Mouse (Mus musculus) inflammation-experienced regulatory T-cells, adult 6 months (primary cell): ENCODE measurements at regions not wholly inside any gene's neighbourhood (a gene's known extent, or its start where the extent isn't known, plus 50 kb on each side); places are given as distances from the start of the nearest gene placed in this dataset.

Experiments
- ATAC-seq: one replicate; pipeline ENCODE4 v1.8.0; 2017

DNA sequence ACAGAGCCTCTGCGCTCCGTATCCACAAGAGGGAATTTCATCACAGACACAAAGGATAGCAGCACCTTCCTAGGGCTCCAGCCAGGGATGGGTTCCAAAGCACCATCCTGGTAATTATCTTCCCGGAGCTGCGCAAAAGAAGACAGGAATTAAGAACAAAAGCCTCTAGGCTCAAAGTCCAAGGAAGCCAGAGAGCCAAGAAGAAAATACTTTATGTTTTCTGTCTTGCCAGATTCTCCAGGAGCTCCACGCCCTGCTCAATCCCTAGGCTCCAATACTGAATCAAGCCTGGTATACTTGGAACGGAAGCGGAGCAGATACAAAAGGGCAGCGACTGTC is 54.4 kb downstream of the Irf2bpl start:
- no peak for ATAC-seq

DNA sequence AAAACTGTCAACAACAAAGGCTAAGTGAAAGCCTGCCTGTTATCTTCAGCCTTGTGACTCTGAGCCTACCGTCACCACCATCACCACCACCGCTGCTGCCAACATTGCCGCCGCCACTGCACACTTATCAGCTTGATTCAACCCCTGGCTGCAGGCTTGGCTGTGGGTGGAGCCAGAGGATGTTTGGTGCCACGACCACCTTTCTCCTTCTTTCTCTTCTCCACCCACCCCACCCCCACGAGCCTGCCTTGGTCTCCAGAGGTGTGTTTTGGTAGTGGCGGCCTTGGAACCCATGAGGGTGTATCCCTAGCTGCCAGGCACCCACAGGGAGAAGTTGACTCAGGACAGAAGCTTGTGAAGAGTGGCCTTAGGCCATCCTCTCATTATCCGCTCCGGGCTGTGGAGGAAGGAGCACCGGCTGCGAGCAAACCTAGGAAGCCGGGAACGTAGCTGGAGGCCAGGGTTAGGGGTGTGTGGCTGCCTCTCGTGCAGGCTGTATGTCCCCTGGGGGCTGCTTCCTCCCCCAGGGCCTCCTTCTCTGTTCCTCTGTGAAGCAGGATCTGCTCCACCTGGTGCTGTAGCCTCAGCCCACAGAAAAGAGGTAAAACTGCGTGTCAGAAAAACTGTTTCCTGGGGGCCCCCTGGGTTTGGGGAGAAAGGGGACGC is 54.9 kb downstream of the Irf2bpl start:
- ATAC-seq, result no peak

DNA sequence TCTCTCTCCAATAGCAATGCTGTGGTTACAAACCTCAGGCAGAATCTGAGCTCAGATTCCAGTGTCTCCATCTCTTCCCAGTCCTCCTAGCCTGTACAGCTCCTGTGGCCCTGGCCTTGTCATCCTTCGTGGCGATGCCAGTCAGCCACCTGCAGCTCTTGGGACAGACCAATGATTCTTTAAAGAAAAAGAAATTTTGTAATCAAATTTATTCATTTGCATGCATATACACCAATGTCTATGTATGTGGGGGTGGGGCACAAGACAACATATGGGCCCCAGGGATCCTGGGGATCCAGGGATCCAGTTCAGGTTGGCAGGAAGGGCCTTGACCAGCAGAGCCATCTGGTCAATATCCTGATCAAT is 57.4 kb downstream of the Irf2bpl start:
- no peak for ATAC-seq

DNA sequence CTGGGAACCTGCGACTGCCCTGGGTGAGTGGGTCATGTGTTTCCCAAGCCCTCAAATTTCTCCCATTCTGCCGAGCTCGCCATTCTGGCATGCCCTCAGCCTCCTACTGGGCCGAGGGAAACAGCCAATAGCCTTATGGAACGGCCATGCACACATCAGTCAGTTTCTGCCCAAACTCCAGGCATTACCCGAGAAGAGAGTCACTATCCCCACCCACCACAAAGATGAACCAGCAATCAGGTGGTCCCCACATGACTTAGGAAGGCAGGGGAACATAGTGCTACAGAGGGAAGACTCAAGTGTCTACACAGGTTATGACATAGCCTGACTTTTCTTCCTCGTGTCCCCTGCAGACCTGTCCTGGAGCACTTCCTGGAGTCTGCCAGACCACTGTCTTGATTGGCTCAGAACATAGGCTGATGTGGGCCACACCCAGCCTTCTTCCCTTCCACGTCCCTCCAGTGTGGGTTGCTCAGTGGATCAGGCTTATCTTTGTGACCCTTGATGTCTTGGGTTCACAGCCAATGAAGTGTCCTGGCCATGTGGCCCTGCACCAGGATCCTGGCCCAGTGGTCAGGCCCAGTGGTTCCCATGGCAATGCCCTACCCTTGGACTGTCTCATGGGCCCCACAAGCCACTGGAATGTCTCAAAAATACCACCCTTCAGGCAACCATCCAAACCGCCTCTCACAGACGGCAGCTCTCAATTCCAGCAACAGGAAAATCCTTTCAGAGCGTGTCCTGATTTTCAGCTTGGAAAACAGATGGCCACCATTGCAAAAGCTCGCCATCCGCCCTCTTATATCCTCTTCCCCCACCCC is 58.0 kb downstream of the Irf2bpl start:
- ATAC-seq, result no peak

DNA sequence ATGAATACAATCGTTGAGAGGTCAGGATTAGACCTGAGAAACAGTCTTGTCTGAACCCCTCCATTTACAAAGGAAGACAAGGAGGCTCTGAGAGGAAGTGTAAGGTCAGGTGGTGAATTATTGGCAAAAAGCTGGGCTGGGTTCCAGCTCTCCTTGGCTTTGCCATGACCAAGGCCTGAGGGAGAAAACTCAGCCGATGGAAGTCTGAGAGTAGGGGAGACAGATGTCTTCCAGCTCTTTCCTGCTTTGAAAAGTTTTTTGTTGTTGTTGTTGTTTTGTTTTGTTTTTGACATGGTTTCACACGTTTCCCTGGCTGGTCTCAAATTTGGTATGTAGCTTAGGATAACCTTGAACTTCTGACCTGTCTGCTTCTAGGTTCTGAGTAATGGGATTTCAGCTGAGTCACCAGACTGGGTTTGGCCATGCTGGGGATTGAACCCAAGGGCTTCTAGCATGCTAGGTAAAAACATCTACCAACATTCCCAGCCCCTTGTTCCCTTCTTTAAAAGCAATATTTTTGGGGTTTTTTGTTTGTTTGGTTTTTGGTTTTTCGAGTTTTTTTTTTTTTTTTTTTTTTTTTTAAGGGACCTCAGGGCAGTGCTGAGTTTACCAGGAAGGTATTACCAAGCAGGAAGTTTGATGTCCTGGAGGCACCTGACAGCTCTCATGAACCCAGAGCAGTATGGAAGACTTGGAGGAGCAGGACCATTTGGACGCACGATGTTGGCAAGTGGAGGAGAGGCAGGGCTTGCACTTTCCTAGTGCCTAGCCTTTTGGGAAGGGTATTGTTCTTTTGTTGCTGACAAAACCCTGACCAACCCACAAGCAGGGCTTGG is 58.8 kb downstream of the Irf2bpl start:
- ATAC-seq, result peak; percentile 2

DNA sequence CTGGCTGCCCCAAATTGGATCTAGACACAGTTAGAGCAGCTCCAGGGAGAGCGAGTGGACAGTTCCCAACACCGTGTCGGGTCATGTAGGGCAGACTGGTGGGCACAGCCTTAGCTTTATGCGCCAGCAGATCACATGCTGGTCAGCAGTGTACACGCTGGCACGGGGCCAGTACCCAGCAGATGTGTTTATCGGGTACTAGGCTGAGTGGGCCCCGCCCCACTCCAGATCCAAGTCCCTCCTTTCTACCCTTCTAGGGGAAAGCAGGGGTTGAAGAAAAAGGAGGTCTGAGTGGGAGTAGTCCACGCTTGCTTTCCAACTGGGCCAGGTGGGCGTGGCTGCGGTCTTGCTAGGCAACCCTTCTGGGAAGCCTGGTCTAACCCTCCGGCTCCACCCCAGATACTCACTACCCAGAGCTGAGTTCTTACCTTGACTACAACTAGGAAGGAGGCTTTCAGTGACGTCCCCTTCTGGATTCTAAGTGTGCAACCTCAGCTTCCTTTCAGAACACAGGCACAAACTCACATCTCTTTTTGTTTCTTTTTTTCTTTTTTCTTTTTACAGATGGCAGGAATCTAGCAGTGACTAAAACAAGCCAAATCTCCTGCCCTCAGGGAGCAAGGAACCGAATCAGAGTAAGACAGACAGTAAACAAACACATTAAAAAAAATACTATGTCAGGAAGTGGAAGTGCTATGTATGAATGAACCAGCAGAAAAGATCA is 59.6 kb downstream of the Irf2bpl start:
- ATAC-seq, result peak; percentile 68

DNA sequence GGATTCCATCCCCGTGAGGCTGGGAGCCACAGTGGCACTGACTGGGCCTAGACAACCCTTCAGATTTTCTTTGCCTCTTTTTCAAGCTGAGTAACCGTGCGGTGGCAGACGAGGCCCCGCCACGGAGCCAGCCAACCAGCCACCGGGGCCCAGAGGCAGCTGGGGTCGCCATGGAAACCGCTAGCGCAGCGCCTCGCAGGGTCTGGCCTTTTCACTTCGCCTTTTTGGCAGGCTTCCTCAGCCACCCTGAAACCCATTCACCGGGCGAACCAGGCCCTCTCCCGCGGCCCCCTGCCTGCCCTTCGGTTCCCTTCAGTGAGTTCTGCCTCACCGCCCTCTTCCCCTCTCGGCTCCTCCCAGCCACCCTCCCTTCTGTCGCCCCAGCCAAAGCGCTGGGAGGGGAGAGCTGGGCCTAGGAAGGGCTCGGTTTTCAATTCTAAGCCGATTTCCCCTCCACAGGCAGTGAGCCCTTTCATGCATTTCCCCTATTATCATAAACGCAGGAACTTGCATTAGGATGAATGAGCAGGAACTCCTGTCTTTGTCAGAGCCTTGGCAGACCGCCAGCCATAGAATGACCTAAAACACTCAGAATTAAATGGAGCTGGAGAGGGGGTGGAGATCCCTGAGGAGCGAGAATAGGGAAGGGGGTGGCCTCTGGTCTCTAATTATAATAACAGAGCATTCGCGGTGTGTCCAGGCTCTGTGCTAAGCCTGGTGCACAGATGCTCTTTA is 60.6 kb downstream of the Irf2bpl start:
- peak; percentile 66 for ATAC-seq

DNA sequence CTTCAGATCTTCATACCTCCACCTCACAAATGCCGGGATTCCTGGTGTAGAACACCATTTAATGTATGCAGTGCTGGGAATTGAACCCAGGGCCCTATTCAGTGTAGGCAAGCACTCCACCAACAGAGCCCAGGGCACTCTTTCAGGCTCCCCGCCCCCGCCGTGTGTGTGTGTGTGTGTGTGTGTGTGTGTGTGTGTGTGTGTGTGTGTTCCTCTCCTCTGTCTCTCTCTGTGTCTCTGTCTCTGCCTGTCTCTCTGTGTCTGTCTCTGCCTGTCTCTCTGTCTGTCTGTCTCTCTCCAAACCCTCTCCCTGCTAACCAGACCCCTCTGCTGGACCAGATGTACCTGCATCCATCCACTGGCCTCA is 61.1 kb downstream of the Irf2bpl start:
- no peak for ATAC-seq

DNA sequence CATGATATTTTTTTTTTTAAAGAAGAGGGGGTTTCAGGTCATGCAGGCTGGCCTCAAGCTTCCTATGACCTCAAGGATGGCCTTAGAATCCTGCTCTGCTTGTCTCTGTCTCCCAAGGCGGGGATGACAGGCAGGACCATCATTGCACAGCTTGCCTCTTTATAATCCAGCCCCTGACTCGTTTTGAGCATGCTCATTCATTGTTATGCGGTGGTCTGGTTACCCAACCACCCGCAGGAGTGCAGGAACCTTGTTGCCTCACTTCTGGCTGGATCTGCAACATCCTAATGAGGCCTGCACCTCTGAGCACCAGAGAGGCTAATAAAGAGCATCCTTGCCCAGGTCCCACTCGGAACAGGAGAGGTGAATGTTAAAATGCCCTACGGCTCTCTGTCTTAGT is 63.4 kb downstream of the Irf2bpl start:
- no peak for ATAC-seq

DNA sequence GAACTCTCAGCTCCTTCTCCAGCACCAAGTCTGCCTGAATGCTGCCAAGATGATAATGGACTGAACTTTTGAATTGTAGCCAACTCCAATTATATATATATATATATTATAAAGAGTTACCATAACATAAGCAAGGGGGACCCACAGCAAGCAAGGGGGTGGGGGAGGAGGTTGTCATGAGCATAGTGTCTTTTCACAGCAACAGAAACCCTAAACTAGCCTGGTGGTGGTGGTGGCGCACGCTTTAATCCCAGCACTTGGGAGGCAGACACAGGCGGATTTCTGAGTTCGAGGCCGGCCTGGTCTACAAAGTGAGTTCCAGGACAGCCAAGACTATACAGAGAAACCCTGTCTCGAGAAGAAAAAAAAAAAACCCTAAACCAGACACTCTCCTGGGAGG is 65.0 kb downstream of the Irf2bpl start:
- no peak for ATAC-seq

DNA sequence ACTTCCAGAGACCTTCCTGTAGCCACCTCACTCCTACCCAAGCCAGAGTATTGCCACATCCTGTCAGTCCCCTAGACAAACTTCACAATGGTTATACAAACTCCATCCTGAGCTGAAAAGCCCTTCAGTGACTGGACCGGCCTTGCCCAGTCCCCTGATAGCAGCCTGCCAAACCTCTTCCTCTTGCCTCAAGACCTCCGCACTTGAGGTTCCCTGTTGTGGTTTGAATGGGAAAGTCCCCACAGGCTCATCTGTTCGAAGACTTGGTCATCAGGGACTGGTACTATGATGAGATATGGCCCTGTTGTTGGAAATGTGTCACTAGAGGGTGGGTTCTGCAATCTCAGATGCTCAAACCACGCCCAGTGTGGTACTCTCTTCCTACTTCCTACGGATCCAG is 65.4 kb downstream of the Irf2bpl start:
- peak; percentile 75 for ATAC-seq

DNA sequence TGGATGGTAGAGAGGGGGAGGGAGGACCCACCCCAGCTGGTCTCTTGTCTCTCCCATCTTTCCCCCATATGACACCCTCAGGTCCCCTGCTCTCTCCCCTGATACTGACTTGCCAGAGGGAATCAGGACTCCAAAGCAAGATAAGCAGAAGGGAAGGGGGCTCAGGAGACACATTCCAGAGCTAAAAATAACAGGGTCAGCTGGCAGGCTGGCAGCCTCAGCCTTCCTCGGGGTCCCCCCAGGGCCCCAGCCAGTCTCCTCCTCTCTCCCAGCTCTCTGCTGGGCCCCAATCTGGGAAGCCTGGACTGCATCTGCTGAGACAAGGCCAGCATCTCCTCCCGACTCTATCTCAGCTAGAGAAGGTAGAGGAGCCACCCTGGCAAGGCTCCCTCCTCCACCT is 66.4 kb downstream of the Irf2bpl start:
- ATAC-seq, result no peak

DNA sequence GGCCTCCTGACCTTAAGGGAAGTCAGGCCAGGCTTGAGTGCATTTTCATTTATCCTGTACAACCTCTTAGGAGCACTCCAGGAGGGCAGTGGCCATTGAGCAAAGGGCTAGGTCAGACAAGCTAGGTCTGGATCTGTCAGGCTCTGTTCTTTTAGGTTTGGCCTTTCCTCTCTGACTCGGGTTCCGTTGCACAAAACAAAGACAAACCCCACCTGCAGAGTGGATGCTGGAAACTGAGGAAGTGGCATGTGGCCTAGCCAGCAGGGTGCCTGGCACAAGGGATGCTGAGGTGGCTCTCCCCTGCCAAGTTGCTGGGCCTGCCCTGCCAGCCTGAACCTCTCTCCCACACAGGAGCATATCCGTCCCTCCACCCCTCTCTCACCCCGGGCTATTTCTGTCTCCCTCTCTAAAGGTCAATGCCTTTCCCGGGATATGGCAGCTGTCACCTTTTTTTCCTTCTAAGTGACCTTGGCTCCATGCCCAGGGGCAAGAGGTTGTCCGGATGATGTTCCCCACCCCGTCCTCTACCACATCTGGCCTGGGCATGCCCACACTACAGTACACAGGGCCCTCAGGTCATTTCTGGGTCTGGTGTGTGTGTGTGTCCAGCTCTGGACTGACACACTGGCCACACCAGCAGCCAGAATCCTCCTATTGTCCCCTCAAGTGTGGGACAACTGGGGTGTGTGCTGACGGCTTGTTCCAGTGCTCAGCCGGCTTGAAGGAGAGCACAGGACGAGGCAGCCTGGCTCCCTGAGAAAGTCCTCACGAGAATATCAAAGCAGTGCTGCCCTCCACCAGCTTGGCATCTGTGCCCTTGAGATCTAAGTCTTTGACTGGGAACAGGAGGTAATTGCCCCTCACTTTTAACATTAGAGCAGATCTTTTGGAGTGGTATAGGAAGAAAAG is 67.6 kb downstream of the Irf2bpl start:
- no peak for ATAC-seq

DNA sequence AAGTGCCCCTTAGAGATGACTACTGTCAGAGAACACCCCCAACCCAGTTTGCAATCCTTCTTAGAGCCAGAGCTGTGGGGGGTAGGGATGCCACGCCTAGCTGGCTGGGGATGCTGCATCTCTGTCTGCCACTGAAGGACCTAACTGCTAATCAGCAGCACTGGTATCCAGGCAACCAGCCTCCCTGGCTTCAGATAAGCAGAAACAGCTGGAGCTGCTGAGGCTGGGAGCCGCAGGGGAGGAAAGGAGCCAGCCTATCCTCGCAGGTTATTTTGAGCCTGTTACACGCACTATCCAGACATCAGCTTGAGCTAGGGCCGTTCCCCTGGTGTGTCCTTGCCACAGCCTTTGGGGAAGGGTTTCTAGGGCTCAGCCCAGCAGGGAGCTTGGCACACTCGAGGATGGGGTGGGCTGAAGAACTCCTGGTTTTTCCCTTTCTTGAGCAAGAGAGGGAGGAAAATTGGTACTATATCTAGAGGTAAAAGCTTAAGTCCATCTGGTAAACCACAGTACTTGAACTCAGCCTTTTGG is 68.4 kb downstream of the Irf2bpl start:
- no peak for ATAC-seq

DNA sequence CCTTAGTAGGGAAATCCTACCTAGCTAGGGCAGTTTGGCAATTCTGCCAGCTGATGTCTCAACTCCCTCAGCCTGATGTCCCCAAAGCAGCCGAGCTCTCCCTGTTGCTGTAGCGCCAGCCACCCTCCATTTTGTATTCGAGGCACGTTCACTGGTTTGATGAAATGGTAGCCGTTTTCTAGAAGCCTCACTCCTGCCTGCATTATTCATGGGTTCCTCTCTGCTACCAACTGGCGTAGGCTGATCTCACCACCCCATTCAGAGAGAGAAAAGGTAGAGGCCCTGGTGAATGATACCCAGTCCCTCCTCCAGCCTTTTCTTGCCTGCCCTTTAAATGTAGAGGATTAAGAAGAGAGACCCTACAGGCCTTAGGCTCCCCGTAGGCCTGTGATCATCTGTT is 69.9 kb downstream of the Irf2bpl start:
- ATAC-seq, result no peak
